ENCODE assay signal across 10 mouse cellular contexts in the genomic region with DNA sequence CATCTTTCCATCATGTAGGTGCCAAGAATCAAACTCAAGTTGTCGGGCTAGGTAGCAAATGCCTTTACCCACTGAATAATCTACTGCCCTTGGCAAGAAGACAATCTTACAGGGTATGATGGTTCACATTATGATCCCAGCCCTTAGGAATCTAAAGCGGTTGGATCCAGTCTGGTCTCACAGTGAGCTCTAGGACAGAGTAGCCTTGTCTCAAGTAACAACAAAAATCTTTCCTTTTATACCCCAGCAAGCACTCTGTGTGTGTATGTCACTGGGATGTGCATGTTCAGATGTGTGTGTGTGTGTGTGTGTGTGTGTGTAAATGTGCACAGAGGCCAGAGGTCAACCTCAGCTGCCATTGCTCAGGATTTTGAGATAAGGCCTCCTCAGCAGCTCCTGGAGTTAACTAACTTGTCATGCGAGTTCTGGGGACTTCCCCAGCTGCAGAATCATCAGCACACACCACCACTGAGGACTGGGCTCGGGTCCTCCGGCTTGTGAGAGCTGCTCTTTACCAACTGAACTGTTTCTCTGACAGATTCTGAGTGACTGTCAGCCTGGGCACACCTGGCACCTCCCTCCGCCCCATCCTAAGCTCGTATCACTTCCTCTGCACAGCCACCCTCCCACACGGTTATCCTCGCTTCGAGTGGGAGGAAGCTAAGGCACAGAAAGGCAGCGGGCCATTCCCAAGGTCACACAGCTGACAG. TPM values are rescaled to one million over a fixed set of nuclear protein-coding genes. Genes with fewer than 3 reads are reported as not detected.
DNase-seq lines count a peak whose midpoint lies in the region; ATAC-seq lines count a peak whose summit lies in the region.
"Had no signal": no experiment of that assay in that cellular context is flagged by ENCODE, and none has a peak within 500 bp of the region (broad histone marks: within the 10 kb centered on the region; RNA-seq: fewer than 3 reads in every experiment).

No protein-coding gene starts in this region.

- H3K27me3 ChIP-seq in kidney, embryonic 16.5 days (ENCODE audit: insufficient read depth, low read length), result no peaks in the 10 kb centered on the region
- no peaks in the 10 kb centered on the region for H3K27me3 ChIP-seq in limb, embryonic 12.5 days
- H3K27me3 ChIP-seq: neural tube, embryonic 12.5 days had no signal

- H3K9me3 ChIP-seq in kidney, embryonic 16.5 days (ENCODE audit: low read length), result no peaks in the 10 kb centered on the region
- H3K9me3 ChIP-seq in limb, embryonic 12.5 days, result no peaks in the 10 kb centered on the region
- H3K9me3 ChIP-seq: neural tube, embryonic 12.5 days had no signal

- 46% methylated on average over 11 of the region's 11 CpGs for WGBS in kidney, embryonic 16.5 days
- WGBS in limb, embryonic 12.5 days, result 71% methylated on average over 11 of the region's 11 CpGs

- no peaks in the 10 kb centered on the region for H3K36me3 ChIP-seq in kidney, embryonic 16.5 days (ENCODE audit: insufficient read depth, low read length)
- H3K36me3 ChIP-seq in limb, embryonic 12.5 days, result 0 out of 2 replicates have a peak, but pooled peaks cover 2% of the 10 kb centered on the region

- peaks cover 29% of the 10 kb centered on the region for H3K4me1 ChIP-seq in kidney, embryonic 16.5 days (ENCODE audit: insufficient read depth, low read length)
- peaks cover 32% of the 10 kb centered on the region for H3K4me1 ChIP-seq in limb, embryonic 12.5 days (replicated peaks)

- H3K9ac ChIP-seq in kidney, embryonic 16.5 days (replicated peaks; ENCODE audit: low read length), result 0 out of 2 replicates have a peak overlapping the region, but pooled peaks have one; percentile 0
- H3K9ac ChIP-seq in limb, embryonic 12.5 days (replicated peaks), result no peak overlapping the region
- H3K9ac ChIP-seq: neural tube, embryonic 12.5 days had no signal

- no peak overlapping the region for H3K4me2 ChIP-seq in kidney, embryonic 16.5 days (replicated peaks; ENCODE audit: low read depth, low read length)
- no peak overlapping the region for H3K4me2 ChIP-seq in limb, embryonic 12.5 days
- H3K4me2 ChIP-seq: neural tube, embryonic 12.5 days had no signal

- peak overlapping the region; percentile 69 for H3K27ac ChIP-seq in kidney, embryonic 16.5 days (ENCODE audit: low read length)
- peak overlapping the region; percentile 35; the same call in 1 of the 2 replicates for H3K27ac ChIP-seq in limb, embryonic 12.5 days
- H3K27ac ChIP-seq: neural tube, embryonic 12.5 days had no signal

- H3K4me3 ChIP-seq in kidney, embryonic 16.5 days (ENCODE audit: low read length), result no peak overlapping the region
- H3K4me3 ChIP-seq in limb, embryonic 12.5 days (replicated peaks), result no peak overlapping the region
- H3K4me3 ChIP-seq: neural tube, embryonic 12.5 days had no signal

- DNase-seq in kidney, adult 18-20 months, result no peak
- DNase-seq in T-cell, adult 2 months (ENCODE audit: low spot score), result peak; percentile 31
- peak; percentile 83 for DNase-seq in testis, postnatal 14 days (ENCODE audit: low spot score)
- no peak for DNase-seq in right cerebral cortex, postnatal 14 days
- DNase-seq in embryo, embryonic 10 days (ENCODE audit: low spot score), result no peak
- DNase-seq in layer of hippocampus, adult 8-10 months (ENCODE audit: low spot score in 2 of 2), result no peak
- DNase-seq: gastrocnemius, postnatal 36 days had no signal

- ATAC-seq in kidney, embryonic 16.5 days (ENCODE audit: low FRiP score, low TSS enrichment), result no peak
- no peak for ATAC-seq in limb, embryonic 12.5 days (ENCODE audit: insufficient number of reproducible peaks, insufficient read depth, low FRiP score, low TSS enrichment, low read depth)

RNA-seq across cellular contexts. Expression of gene Pla2g6, which starts 5.8 kb away (rescaled TPM):
- 18.3 and 21.1 TPM in 2 replicates for polyA plus RNA-seq in kidney, embryonic 16.5 days (2015; fragmentation: Nextera tagmentation; extraction: Ambion mirVana)
- polyA plus RNA-seq in limb, embryonic 12.5 days (2016; fragmentation: Nextera tagmentation; extraction: Ambion mirVana), result 11.0 and 11.9 TPM in 2 replicates
- total RNA-seq in layer of hippocampus, adult 8-10 months (2022), result 10 to 100 TPM; 21.0 to 24.8 (median 23.8) TPM

RNA-seq across cellular contexts. Expression of gene Maff, which starts 24.0 kb away (rescaled TPM):
- 3.7 and 4.0 TPM in 2 replicates for polyA plus RNA-seq in kidney, embryonic 16.5 days (2015; fragmentation: Nextera tagmentation; extraction: Ambion mirVana)
- polyA plus RNA-seq in limb, embryonic 12.5 days (2016; fragmentation: Nextera tagmentation; extraction: Ambion mirVana), result 1.5 and 2.0 TPM in 2 replicates
- total RNA-seq in layer of hippocampus, adult 8-10 months (2022), result 1 to 10 TPM; 1.2 to 3.7 (median 2.3) TPM

RNA-seq across cellular contexts. Expression of gene Baiap2l2, which starts 37.1 kb away (rescaled TPM):
- 12.5 and 17.7 TPM in 2 replicates for polyA plus RNA-seq in kidney, embryonic 16.5 days (2015; fragmentation: Nextera tagmentation; extraction: Ambion mirVana)
- polyA plus RNA-seq in limb, embryonic 12.5 days (2016; fragmentation: Nextera tagmentation; extraction: Ambion mirVana), result 8.6 and 10.0 TPM in 2 replicates
- 10 to 100 TPM in 2 of 4 experiments, 1 to 10 TPM in 2; 1.5 to 19.3 (median 10.9) TPM for total RNA-seq in layer of hippocampus, adult 8-10 months (2022)

Comparison
In these comparisons a context has a peak if more than half of its experiments do, and no peak if none do; other contexts are left out.
1. DNase-seq: peak in T-cell, adult 2 months (single experiment) and testis, postnatal 14 days (single experiment); none in kidney, adult 18-20 months (single experiment), right cerebral cortex, postnatal 14 days (single experiment), embryo, embryonic 10 days (single experiment) and layer of hippocampus, adult 8-10 months (0 of 2).